Mouse (Mus musculus) macrophage (primary cell): Measurements from ENCODE around the gene Rhobtb1. TPM values are rescaled to one million over a fixed set of nuclear protein-coding genes. Genes with fewer than 3 reads are reported as not detected.

Experiments used
- H3K27ac ChIP-seq: fragments of 350-480 bp; formaldehyde crosslinking; 2 replicates; pipeline ENCODE4 v1.9.0; 2021
- H3K36me3 ChIP-seq: fragments of 350-480 bp; formaldehyde crosslinking; 2 replicates; pipeline ENCODE4 v1.9.0; 2021; ENCODE audit errors: inconsistent target
- H3K4me3 ChIP-seq: fragments of 350-480 bp; formaldehyde crosslinking; 2 replicates; pipeline ENCODE4 v1.9.0; 2021; ENCODE audit errors: inconsistent target
- H3K79me2 ChIP-seq: fragments of 350-480 bp; formaldehyde crosslinking; 2 replicates; pipeline ENCODE4 v1.9.0; 2021; ENCODE audit errors: inconsistent target
- WGBS: methylation state at CpG from one replicate; pipeline ENCODE4 v1.1.7; 2026; ENCODE audit warnings: inconsistent platforms; ENCODE audit not compliant: missing documents; 5-methylcytosine and 5-hydroxymethylcytosine counted together
- polyA plus RNA-seq: library from polyadenylated mRNA; stranded (reverse); fragments of 250-400 nt; gene quantifications from 3 replicates; pipeline ENCODE4 v1.2.4, GENCODE M21; 2018; ENCODE audit warnings: inconsistent platforms
- total RNA-seq, 78 experiments: library from RNA; depleted of rRNA; stranded (reverse); fragments of 250-400 nt; gene quantifications; 1 replicate in 9 of 78; 2 replicates in 24 of 78; 3 replicates in 43 of 78; 4 replicates in 2 of 78; pipeline ENCODE4 v1.2.4; 2018; ENCODE audit warnings: inconsistent platforms in 56 of 78

Rhobtb1 gene
- 10 to 100 TPM; 12.2 to 60.1 (median 36.5) TPM for total RNA-seq (2018; cell fraction: chromatin; rRNA removed)
- 10 to 100 TPM in 20 of 26 experiments, 1 to 10 TPM in 6; 8.0 to 19.8 (median 12.8) TPM for total RNA-seq (2018; cell fraction: cytosol; rRNA removed)
- 10 to 100 TPM in 24 of 26 experiments, 1 to 10 TPM in 2; 9.4 to 57.3 (median 21.6) TPM for total RNA-seq (2018; cell fraction: nucleus; rRNA removed)
- 12.1 to 15.6 TPM (median 15.5 TPM) in 3 replicates for polyA plus RNA-seq

DNA sequence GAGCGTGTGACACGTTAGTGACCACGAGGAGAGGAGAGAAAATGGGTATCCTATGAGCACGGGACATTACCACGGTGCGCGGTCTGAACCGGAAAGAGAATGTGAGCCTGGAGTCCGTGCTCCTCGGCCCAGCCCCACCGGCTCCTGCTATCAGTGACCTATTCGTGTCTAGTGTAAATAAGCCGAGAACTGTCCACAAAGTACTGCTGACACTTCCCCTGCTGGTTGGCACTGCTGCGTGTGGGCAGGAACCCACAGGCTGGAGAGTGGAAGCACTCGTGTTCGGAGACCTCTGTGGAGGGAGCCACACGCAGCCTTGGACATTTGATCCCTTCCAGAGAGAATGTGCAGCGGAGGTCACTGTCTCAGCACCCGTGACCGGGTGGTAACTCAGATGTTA is at the start of gene Rhobtb1:
Gene Rhobtb1, plus strand, starts transcription at position 390 of the 400 bp plus-strand sequence.
- WGBS, result 84% methylated on average over 20 of the region's 20 CpGs
- Histone ChIP-seq H3K4me3 (no peak within 1 kb of the TSS), H3K27ac (no peak within 1 kb of the TSS)

DNA sequence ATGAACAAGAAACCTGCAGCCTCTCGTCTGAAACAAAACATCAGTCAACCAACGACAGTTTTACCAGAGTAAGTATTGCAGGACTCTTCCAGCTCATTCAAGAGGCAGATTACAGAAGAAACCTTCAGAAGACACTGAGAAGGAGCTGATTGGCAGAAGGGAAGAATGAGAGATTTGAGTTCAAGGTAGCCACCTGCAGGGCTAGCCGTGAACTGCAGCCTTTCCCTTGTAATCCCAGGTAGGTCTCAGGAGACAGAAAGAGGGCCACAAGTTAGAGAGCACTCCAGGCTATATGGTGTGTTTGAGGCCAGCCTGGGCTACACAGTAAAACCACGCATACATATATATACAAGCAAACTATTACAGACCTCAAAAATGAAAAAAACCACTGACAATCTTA is 49.2 kb upstream of the Rhobtb1 start:
- Histone ChIP-seq H3K36me3 (no peaks in the 10 kb centered on the region), H3K4me3 (no peak overlapping the region), H3K79me2 (no peaks in the 10 kb centered on the region), H3K27ac (no peak overlapping the region)
- 71% methylated on average over 3 of the region's 4 CpGs for WGBS

More for the DNA sequence above, at the start of gene Rhobtb1:
- no peaks in the 10 kb centered on the region for H3K36me3 ChIP-seq
- H3K79me2 ChIP-seq, result no peaks in the 10 kb centered on the region

DNA sequence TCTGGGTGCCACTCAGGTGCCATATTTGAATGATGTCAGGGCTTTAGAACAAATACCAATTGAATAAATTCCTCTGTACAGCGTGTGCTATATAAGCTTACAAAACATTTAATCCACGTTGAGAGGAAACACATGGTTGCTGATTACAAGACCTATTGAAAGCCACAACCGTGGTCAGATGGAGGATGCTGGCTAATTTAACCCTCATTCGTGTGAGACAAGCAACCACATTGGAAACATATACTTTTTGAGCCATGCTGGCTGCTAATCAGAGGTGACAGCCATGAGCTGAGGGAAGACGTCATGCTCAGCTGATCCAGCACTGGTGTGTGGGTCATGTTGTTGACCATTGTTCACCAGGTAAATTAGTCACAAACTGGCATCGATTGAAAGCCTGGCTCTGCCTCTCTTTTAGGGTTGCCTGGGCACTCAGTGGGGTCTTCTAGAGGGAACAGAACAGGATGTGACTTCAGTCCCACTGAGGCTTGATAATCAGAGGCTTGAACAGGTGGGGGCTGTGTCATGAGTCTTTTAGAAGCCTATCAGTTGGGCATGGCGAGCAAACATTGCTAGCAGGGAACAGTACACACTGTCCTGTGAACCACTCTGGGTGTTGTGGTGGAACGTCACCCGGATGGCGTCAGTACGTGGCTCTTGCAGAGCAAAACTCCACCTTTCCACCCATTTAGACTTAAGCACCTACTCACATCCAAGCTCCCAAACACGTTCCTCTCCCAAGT is 46.9 kb upstream of the Rhobtb1 start:
- no peak overlapping the region for H3K4me3 ChIP-seq
- no peaks in the 10 kb centered on the region for H3K79me2 ChIP-seq
- H3K27ac ChIP-seq, result no peak overlapping the region
- 53% methylated on average over 12 of the region's 12 CpGs for WGBS
- no peaks in the 10 kb centered on the region for H3K36me3 ChIP-seq

DNA sequence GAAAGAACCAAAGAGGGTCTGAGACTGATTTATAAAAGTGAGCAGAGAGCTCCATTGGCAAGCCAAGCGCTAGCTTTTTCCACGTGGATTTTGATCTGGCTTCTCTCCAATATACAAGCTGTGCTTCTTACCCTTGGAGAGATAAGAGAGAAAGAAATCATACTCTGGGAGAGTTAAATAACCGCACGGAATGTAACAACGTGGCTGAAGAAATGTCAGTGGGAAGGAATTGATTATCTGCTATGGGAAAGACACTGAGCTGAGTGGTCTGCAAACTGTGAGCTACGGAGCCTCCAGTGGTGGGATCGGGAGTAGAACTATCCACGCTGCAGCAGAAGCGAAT is 46.4 kb upstream of the Rhobtb1 start:
- 86% methylated on average over 9 of the region's 9 CpGs for WGBS
- H3K36me3 ChIP-seq, result no peaks in the 10 kb centered on the region
- H3K27ac ChIP-seq, result no peak overlapping the region
- no peak overlapping the region for H3K4me3 ChIP-seq
- no peaks in the 10 kb centered on the region for H3K79me2 ChIP-seq

DNA sequence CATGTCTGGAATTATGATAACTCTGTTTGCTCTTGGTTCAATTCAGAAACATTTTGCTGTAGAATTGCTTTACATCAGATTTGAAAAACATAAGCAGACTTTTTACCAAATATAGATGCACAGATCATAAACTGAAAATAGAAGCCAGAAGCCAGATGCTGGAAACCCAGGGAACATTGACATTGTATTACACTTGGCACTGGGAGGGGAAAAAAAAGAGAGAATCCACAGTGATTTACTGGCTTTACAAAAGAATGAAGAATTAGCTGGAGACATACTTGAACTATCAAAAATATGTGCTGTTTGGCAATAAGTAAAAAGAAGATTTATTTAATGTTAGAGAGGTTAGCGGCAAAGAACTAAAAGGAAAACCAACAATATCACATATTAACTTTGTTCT is 44.4 kb upstream of the Rhobtb1 start:
- WGBS, result 100% methylated on average over 1 of the region's 1 CpGs
- Histone ChIP-seq H3K27ac (no peak overlapping the region), H3K36me3 (no peaks in the 10 kb centered on the region), H3K79me2 (no peaks in the 10 kb centered on the region), H3K4me3 (no peak overlapping the region)

DNA sequence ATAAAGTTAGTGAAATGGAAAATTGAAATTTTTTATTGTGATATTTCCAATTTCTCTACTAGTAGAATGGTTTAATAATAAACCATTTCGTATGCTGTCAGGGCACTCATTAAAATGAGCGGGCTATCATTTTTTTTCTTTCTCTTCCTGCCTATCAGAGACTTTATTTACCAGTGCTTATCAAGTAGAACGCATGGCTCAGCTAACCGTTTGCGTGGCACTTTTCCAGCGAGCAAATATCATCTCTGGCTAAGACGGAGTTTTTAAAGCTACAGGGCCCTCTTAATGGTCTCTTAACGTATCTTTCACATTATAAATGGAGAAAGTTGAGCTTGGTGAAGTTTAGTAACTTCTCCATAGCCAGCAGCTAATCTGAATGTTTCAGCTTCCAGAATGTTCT is 44.0 kb upstream of the Rhobtb1 start:
- H3K27ac ChIP-seq, result no peak overlapping the region
- H3K79me2 ChIP-seq, result no peaks in the 10 kb centered on the region
- no peak overlapping the region for H3K4me3 ChIP-seq
- H3K36me3 ChIP-seq, result no peaks in the 10 kb centered on the region
- 63% methylated on average over 8 of the region's 8 CpGs for WGBS

DNA sequence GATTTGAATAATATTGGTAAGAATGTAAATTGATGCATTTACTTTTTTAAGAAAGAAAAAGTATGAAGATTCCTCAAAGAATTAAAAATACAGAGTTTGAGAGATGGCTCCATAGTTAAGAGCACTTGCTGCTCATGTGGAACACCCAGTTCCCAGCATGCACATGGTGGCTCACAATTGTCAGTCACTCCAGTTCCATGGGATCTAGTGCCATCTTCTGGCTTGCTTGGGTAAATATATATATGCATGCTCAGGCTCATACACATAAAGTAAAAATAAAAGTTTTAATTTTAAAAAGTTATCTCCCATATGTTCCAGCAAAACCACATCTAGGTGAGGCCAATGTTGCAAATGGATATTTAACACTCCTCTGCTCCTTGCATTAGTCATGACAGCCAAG is 36.9 kb upstream of the Rhobtb1 start:
- no peak overlapping the region for H3K4me3 ChIP-seq
- no peak overlapping the region for H3K27ac ChIP-seq
- H3K79me2 ChIP-seq, result no peaks in the 10 kb centered on the region
- no peaks in the 10 kb centered on the region for H3K36me3 ChIP-seq

DNA sequence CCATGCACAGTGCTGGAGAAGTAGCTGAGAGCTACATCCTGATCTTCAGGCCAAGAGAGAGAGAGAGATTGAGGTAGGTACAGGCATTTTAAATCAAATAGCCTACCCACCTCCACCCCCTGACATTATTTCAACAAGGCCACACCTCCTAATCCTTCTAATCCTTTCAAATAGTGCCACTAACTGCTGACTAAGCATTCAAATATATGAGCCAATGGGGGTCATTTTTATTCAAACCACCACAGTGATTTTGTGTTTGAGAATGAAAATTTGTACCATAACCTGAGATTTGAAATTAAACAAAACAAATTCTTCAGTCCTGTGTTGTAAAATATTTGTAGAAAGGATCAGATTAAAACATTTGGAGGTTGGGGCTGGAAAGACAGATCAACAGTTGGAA is 33.2 kb upstream of the Rhobtb1 start:
- H3K79me2 ChIP-seq, result no peaks in the 10 kb centered on the region
- no peak overlapping the region for H3K4me3 ChIP-seq
- H3K27ac ChIP-seq, result no peak overlapping the region
- no peaks in the 10 kb centered on the region for H3K36me3 ChIP-seq

DNA sequence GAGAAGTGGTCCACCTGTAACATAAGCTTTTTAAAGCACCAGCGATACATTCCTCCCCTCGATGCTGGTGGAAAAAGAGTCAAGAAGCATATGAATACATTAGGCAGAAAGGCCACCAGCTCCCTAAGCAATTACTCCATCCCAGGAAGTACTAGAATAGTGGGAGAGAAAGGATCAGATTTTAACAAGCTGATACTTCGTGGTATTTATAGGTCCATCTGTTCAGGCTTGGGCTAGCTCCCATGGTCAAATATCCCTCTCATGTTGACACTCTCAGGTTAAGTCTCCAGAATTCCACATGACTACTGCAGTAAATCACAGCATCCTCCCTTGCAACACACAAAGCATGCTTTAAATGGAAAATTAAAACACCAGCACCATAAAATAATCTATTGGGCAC is 32.3 kb upstream of the Rhobtb1 start:
- Histone ChIP-seq H3K27ac (no peak overlapping the region), H3K4me3 (no peak overlapping the region), H3K36me3 (no peaks in the 10 kb centered on the region), H3K79me2 (no peaks in the 10 kb centered on the region)
- WGBS, result 90% methylated on average over 3 of the region's 3 CpGs

DNA sequence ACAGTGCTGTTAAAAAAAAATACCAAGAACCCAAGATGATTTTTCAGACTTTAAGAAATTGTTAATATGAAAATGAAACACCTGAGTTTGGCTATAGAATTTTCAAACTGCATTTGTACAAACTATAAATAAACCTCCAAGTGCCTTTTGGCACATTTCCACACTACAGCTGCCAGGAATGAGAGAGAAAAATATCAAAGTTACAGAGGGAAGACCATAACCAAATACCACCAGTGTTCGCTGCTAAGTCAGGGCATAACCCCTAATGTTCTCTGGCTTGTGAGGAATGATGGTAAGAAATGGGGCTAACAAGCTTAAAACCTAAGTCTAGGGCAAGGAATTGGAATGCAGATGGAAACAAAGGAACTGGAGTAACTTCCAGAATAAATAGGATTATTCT is 31.8 kb upstream of the Rhobtb1 start:
- H3K79me2 ChIP-seq, result no peaks in the 10 kb centered on the region
- 85% methylated on average over 1 of the region's 1 CpGs for WGBS
- no peak overlapping the region for H3K4me3 ChIP-seq
- no peak overlapping the region for H3K27ac ChIP-seq
- no peaks in the 10 kb centered on the region for H3K36me3 ChIP-seq

DNA sequence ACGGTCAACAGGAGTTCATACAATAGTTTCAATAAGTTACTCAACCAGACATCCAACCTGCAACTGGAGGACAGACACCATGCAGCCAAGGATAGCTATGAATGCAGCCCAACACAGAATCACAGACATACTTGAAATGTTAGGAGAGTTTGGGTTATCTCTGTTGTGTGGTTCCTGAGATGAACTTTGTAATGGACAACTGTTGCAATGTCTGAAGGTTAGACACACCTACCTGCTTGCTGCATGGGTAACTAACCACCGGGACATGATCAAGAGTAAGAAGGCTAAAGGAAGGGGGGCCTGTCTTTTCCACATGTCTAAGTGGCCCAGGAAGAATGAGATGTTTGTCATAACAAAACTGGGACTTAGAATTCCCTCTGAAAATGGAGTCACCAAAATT is 24.7 kb upstream of the Rhobtb1 start:
- Histone ChIP-seq H3K36me3 (no peaks in the 10 kb centered on the region), H3K79me2 (no peaks in the 10 kb centered on the region), H3K4me3 (no peak overlapping the region), H3K27ac (no peak overlapping the region)
- 89% methylated on average over 2 of the region's 2 CpGs for WGBS

DNA sequence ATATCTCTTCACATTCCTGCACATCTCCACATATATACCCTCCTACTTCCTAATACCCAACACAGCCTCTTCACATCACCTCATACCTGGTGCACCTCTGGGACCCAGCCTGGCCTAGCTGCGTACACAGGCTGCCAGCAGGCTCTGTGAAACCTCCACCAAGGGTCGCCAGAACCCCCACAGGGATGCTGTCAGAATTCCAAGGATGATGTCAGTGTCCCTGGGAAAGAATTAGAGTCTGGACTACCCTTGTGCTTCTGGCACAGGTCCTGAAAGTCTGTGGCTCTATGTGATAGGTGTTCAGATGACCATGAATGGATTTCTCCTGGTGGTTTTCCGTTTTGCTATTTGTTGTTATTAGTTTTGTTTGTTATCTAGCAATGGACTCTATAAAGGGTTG is 22.7 kb upstream of the Rhobtb1 start:
- H3K27ac ChIP-seq, result no peak overlapping the region
- no peaks in the 10 kb centered on the region for H3K36me3 ChIP-seq
- 63% methylated on average over 1 of the region's 3 CpGs for WGBS

DNA sequence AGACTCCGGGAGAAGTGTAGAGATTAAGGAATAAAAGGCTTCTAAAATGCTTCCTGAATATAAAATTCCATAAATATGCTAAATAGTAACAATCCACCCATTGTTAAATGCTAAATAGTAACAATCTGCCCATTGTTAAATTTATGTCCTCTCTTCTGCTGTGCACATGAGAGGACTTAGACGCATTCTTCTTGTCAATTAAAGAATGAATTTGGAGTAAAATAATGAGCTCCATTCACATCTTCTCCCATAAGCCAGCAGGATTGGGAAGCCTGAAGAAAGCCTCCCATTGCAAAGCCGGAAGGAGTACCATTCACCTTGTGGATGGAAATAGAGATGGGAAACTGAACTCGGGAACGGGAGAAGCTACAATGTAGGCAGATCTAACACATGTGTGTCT is 20.6 kb upstream of the Rhobtb1 start:
- Histone ChIP-seq H3K36me3 (no peaks in the 10 kb centered on the region), H3K79me2 (no peaks in the 10 kb centered on the region), H3K4me3 (no peak overlapping the region), H3K27ac (no peak overlapping the region)
- 99% methylated on average over 5 of the region's 5 CpGs for WGBS

More for the DNA sequence above, 22.7 kb upstream of the Rhobtb1 start:
- Histone ChIP-seq H3K79me2 (no peaks in the 10 kb centered on the region), H3K4me3 (no peak overlapping the region)

DNA sequence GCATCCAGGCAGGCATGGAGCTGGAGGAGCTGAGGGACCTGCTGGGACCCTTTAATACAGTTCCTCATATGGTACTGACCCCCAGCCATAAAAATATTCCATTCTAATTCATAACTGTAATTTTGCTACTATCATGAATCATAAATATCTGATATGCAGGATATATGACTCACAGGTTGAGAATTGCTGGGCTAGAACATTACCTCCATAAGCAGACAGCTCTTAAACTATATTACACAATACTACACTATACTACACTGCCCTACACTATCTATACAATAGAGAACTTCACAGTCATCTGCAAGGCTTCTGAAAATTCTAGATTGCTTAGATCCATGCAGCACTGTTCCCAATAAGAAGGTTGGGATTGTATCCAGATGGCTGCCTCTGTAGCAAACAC is 16.9 kb upstream of the Rhobtb1 start:
- Histone ChIP-seq H3K4me3 (no peak overlapping the region), H3K27ac (no peak overlapping the region), H3K36me3 (no peaks in the 10 kb centered on the region), H3K79me2 (no peaks in the 10 kb centered on the region)

DNA sequence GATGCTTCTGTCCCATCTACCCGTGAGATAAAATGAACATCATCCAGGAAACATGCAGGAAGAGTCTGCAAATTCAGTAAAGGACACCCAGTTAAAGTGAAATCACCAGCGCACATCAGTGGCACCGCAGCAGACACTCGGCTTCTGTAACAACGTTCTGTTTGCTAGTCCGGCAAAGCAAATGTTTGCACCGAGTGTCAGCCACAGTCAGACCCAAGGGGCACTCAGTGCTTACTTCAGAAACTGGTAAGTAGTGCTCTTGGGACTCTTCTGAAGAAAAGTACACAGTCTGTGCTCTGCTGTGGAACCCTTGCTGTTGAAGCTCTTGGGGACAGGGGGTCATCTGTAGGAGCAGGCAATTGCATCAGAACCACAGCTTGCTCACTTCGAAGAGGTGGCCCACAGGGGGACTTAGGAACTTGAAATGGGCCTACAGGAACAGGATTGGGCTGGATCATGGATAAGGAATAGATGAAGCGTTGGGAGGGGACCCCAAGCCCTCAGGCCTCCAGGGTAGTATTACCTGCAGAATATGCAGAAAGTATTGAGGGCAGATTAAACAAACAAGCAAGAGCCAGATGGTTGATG is 14.9 kb upstream of the Rhobtb1 start:
- H3K4me3 ChIP-seq, result no peak overlapping the region
- H3K36me3 ChIP-seq, result no peaks in the 10 kb centered on the region
- no peak overlapping the region for H3K27ac ChIP-seq
- WGBS, result 75% methylated on average over 9 of the region's 9 CpGs
- no peaks in the 10 kb centered on the region for H3K79me2 ChIP-seq

DNA sequence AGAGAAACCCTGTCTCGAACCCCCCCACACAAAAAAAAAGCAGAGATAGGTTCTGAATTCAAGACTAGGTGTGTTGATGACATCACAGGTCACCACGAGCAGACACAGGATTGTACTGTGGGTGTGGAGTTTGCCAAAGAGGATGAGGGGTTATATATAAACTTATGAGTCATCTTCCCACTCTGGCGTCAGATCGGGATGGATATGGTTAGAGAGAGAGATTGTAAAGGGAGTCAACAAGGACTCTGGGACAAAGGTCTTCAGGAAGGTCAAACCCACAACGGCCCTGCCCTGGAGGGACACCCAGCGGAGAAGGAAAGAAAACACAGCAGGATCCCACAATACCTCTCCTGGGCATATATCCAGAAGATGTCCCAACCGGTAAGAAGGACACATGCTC is 2.0 kb upstream of the Rhobtb1 start:
- H3K79me2 ChIP-seq, result no peaks in the 10 kb centered on the region
- no peaks in the 10 kb centered on the region for H3K36me3 ChIP-seq
- H3K4me3 ChIP-seq, result no peak overlapping the region
- 91% methylated on average over 7 of the region's 7 CpGs for WGBS
- H3K27ac ChIP-seq, result no peak overlapping the region
